Mouse (Mus musculus) testis, adult 2 months (tissue): ENCODE measurements around the gene Efcab11. TPM values are rescaled to one million over a fixed set of nuclear protein-coding genes. Genes with fewer than 3 reads are reported as not detected.

Experiments
- H3K27ac ChIP-seq: fragments of 200-500 bp; 2 replicates; pipeline ENCODE4 v1.5.1; 2012; ENCODE audit warnings: low read depth, low read length; ENCODE audit not compliant: control insufficient read depth, insufficient read depth
- H3K27me3 ChIP-seq: fragments of 200-500 bp; 2 replicates; pipeline ENCODE4 v1.6.1; 2012; ENCODE audit warnings: mild to moderate bottlenecking, low read length, moderate library complexity; ENCODE audit not compliant: control insufficient read depth, insufficient read depth
- H3K36me3 ChIP-seq: fragments of 200-500 bp; 2 replicates; pipeline ENCODE4 v1.6.1; 2012; ENCODE audit warnings: mild to moderate bottlenecking, low read length; ENCODE audit not compliant: control insufficient read depth, insufficient read depth
- H3K4me1 ChIP-seq: fragments of 200-500 bp; 2 replicates; pipeline ENCODE4 v1.6.1; 2012; ENCODE audit warnings: low read length; ENCODE audit not compliant: control insufficient read depth, insufficient read depth
- H3K4me3 ChIP-seq: fragments of 200-500 bp; 2 replicates; pipeline ENCODE4 v1.5.1; 2012; ENCODE audit warnings: low read depth, mild to moderate bottlenecking, low read length, moderate library complexity, mixed read lengths; ENCODE audit not compliant: control insufficient read depth
- CTCF ChIP-seq: fragments of 200-500 bp; IDR thresholded peaks from 2 replicates; pipeline ENCODE4 v1.5.1; 2012; ENCODE audit warnings: low read depth, mild to moderate bottlenecking, inconsistent platforms, low read length, moderate library complexity; ENCODE audit not compliant: control insufficient read depth, insufficient read depth, insufficient replicate concordance
- POLR2A ChIP-seq: fragments of 200-500 bp; IDR thresholded peaks from 2 replicates; pipeline ENCODE4 v1.6.1; 2012; ENCODE audit warnings: low read depth, mild to moderate bottlenecking, inconsistent platforms, low read length, moderate library complexity; ENCODE audit not compliant: control insufficient read depth
- polyA plus RNA-seq: library from polyadenylated mRNA; depleted of rRNA; stranded (reverse); fragments of >200 nt; gene quantifications from 2 replicates; pipeline ENCODE4 v1.2.3, GENCODE M21; 2012; rRNA removed

The Efcab11 gene
- polyA plus RNA-seq, 1 experiment, result 7.1 TPM

GRCm38 (mm10) chr12:99645418-99645817, 238.8 kb downstream of the Efcab11 start:
- no peak for TF ChIP-seq POLR2A
- TF ChIP-seq CTCF, result no peak
- Histone ChIP-seq H3K27ac (no peak overlapping the region), H3K36me3 (no peaks in the 10 kb centered on the region), H3K4me3 (peak overlapping the region; percentile 29; the same call in 1 of the 2 replicates), H3K27me3 (no peaks in the 10 kb centered on the region), H3K4me1 (peaks cover 14% of the 10 kb centered on the region)

- TF ChIP-seq POLR2A, result no peak
- TF ChIP-seq CTCF, result no peak
- peak overlapping the region; percentile 29; the same call in 1 of the 2 replicates for H3K4me3 ChIP-seq
Measured at GRCm38 (mm10) chr12:99644966-99645365, 239.3 kb downstream of the Efcab11 start.

More at GRCm38 (mm10) chr12:99644966-99645365, 239.3 kb downstream of the Efcab11 start:
- Histone ChIP-seq H3K27ac (no peak overlapping the region), H3K36me3 (no peaks in the 10 kb centered on the region), H3K4me1 (peaks cover 18% of the 10 kb centered on the region), H3K27me3 (no peaks in the 10 kb centered on the region; the same call in 1 of the 2 replicates)

Other genes with a start within 250 kb of the Efcab11 start
- gene Tdp1, start 78 bp upstream of the Efcab11 start, polyA plus RNA-seq, result 95.7 and 109 TPM in 2 replicates
- gene Kcnk13, start 80.1 kb upstream of the Efcab11 start, polyA plus RNA-seq, result 1.3 and 1.7 TPM in 2 replicates
- gene Psmc1, start 225.7 kb upstream of the Efcab11 start, polyA plus RNA-seq, result 31.7 and 33.7 TPM in 2 replicates